Mouse (Mus musculus) MEL (cell line): ENCODE measurements around the gene Hcn3. TPM values are rescaled to one million over a fixed set of nuclear protein-coding genes. Genes with fewer than 3 reads are reported as not detected.
A peak's percentile ranks its signal among the peaks of the same experiment; 100 is the strongest.

Experiments used
- DNase-seq: peaks from one replicate; pipeline ENCODE4 v3.0.0; 2011; ENCODE audit warnings: low read depth, low spot score
- H3K27ac ChIP-seq: 2 replicates; pipeline ENCODE4 v1.5.1; 2012; ENCODE audit warnings: low read depth, mild to moderate bottlenecking, control low read depth, low read length, moderate library complexity; ENCODE audit not compliant: control insufficient read depth
- H3K27me3 ChIP-seq, 2 experiments: fragments of 150-350 bp in 1 of 2; sonication (generic) in 1 of 2; 2 replicates each; pipeline ENCODE4 v1.6.1; 2012; ENCODE audit warnings: low read length in 2 of 2, mild to moderate bottlenecking in 2 of 2, improper control_type of control experiment in 1 of 2, moderate library complexity in 1 of 2; ENCODE audit not compliant: insufficient read depth in 2 of 2, control insufficient read depth in 1 of 2
- H3K36me3 ChIP-seq, 2 experiments: 2 replicates each; pipeline ENCODE4 v1.6.1; 2012 to 2014; ENCODE audit warnings: low read length in 2 of 2, improper control_type of control experiment in 1 of 2, inconsistent platforms in 1 of 2, mild to moderate bottlenecking in 1 of 2; ENCODE audit not compliant: insufficient read depth in 2 of 2, control insufficient read depth in 1 of 2
- H3K4me1 ChIP-seq, 2 experiments: fragments of 150-350 bp in 1 of 2; sonication (generic) in 1 of 2; 2 replicates each; pipeline ENCODE4 v1.6.1; 2012; ENCODE audit warnings: low read length in 2 of 2, improper control_type of control experiment in 1 of 2, mild to moderate bottlenecking in 1 of 2; ENCODE audit not compliant: insufficient read depth in 2 of 2, control insufficient read depth in 1 of 2
- H3K4me3 ChIP-seq, 2 experiments: fragments of 150-350 bp in 1 of 2; sonication (generic) in 1 of 2; 2 replicates each; pipeline ENCODE4 v1.5.1; 2012; ENCODE audit warnings: low read depth in 2 of 2, low read length in 2 of 2, mild to moderate bottlenecking in 2 of 2, moderate library complexity in 2 of 2, control low read depth in 1 of 2, improper control_type of control experiment in 1 of 2; ENCODE audit not compliant: control insufficient read depth in 1 of 2, insufficient read depth in 1 of 2
- H3K79me2 ChIP-seq: 2 replicates; pipeline ENCODE4 v1.6.1; 2012; ENCODE audit warnings: mild to moderate bottlenecking, low read length, moderate library complexity; ENCODE audit not compliant: control insufficient read depth, poor library complexity, insufficient read depth
- H3K9ac ChIP-seq: 2 replicates; pipeline ENCODE4 v1.6.1; 2012; ENCODE audit warnings: low read depth, mild to moderate bottlenecking, control low read depth, low read length, moderate library complexity; ENCODE audit not compliant: control insufficient read depth, poor library complexity, severe bottlenecking
- H3K9me3 ChIP-seq: fragments of 150-350 bp; sonication (generic); replicated peaks from 2 replicates; pipeline ENCODE4 v1.6.1; 2012; ENCODE audit warnings: mild to moderate bottlenecking, low read length, improper control_type of control experiment, moderate library complexity; ENCODE audit not compliant: insufficient read depth
- BHLHE40 ChIP-seq: IDR thresholded peaks from 2 replicates; pipeline ENCODE4 v1.6.1; 2012; ENCODE audit warnings: low read depth, mild to moderate bottlenecking, inconsistent platforms, low read length, improper control_type of control experiment, borderline replicate concordance
- CHD1 ChIP-seq: IDR thresholded peaks from 2 replicates; pipeline ENCODE4 v1.6.1; 2012; ENCODE audit warnings: low read depth, mild to moderate bottlenecking, inconsistent platforms, low read length, improper control_type of control experiment
- CHD2 ChIP-seq: IDR thresholded peaks from 2 replicates; pipeline ENCODE4 v1.6.1; 2011; ENCODE audit warnings: low read length, improper control_type of control experiment
- ELF1 ChIP-seq: IDR thresholded peaks from 2 replicates; pipeline ENCODE4 v1.6.1; 2014; ENCODE audit warnings: low read depth, mild to moderate bottlenecking, inconsistent platforms, low read length, improper control_type of control experiment, moderate library complexity
- ETS1 ChIP-seq: IDR thresholded peaks from 2 replicates; pipeline ENCODE4 v1.6.1; 2012; ENCODE audit warnings: low read depth, mild to moderate bottlenecking, inconsistent platforms, low read length, improper control_type of control experiment, moderate library complexity
- GATA1 ChIP-seq: IDR thresholded peaks from 2 replicates; pipeline ENCODE4 v1.6.1; 2011; ENCODE audit warnings: low read depth, low read length, improper control_type of control experiment
- HCFC1 ChIP-seq: IDR thresholded peaks from 2 replicates; pipeline ENCODE4 v1.6.1; 2012; ENCODE audit warnings: low read depth, mild to moderate bottlenecking, inconsistent platforms, low read length, improper control_type of control experiment, moderate library complexity
- KAT2A ChIP-seq: conservative IDR thresholded peaks from 2 replicates; pipeline ENCODE4 v1.6.1; 2012; ENCODE audit warnings: low read depth, low read length, improper control_type of control experiment, inconsistent platforms
- MAX ChIP-seq: IDR thresholded peaks from 2 replicates; pipeline ENCODE4 v1.6.1; 2011; ENCODE audit warnings: low read length, improper control_type of control experiment
- MAZ ChIP-seq: IDR thresholded peaks from 2 replicates; pipeline ENCODE4 v1.6.1; 2012; ENCODE audit warnings: low read depth, mild to moderate bottlenecking, inconsistent platforms, low read length, improper control_type of control experiment
- MXI1 ChIP-seq: IDR thresholded peaks from 2 replicates; pipeline ENCODE4 v1.6.1; 2011; ENCODE audit warnings: mild to moderate bottlenecking, low read depth, low read length, improper control_type of control experiment
- MYC ChIP-seq: IDR thresholded peaks from 2 replicates; pipeline ENCODE4 v1.6.1; 2011; ENCODE audit warnings: low read depth, mild to moderate bottlenecking, low read length, improper control_type of control experiment, moderate library complexity
- NELFE ChIP-seq: IDR thresholded peaks from 2 replicates; pipeline ENCODE4 v1.6.1; 2011; ENCODE audit warnings: low read depth, low read length, improper control_type of control experiment
- NRF1 ChIP-seq: IDR thresholded peaks from 2 replicates; pipeline ENCODE4 v1.6.1; 2014; ENCODE audit warnings: low read depth, mild to moderate bottlenecking, inconsistent platforms, low read length, improper control_type of control experiment, moderate library complexity; ENCODE audit not compliant: poor library complexity, insufficient read depth, severe bottlenecking
- POLR2A ChIP-seq, 2 experiments: IDR thresholded peaks; 2 replicates each; pipeline ENCODE4 v1.6.1; 2011 to 2012; ENCODE audit warnings: low read length in 2 of 2, mild to moderate bottlenecking in 2 of 2, control low read depth in 1 of 2, improper control_type of control experiment in 1 of 2, low read depth in 1 of 2, moderate library complexity in 1 of 2; ENCODE audit not compliant: control insufficient read depth in 1 of 2, insufficient read depth in 1 of 2, poor library complexity in 1 of 2
- POLR2AphosphoS2 ChIP-seq: IDR thresholded peaks from 2 replicates; pipeline ENCODE4 v1.6.1; 2011; ENCODE audit warnings: low read length, improper control_type of control experiment
- POLR2AphosphoS5 ChIP-seq: IDR thresholded peaks from 2 replicates; pipeline ENCODE4 v1.6.1; 2012; ENCODE audit warnings: low read depth, borderline replicate concordance, mild to moderate bottlenecking, inconsistent platforms, low read length, moderate library complexity, mixed read lengths
- RCOR1 ChIP-seq: IDR thresholded peaks from 2 replicates; pipeline ENCODE4 v1.6.1; 2012; ENCODE audit warnings: low read depth, mild to moderate bottlenecking, inconsistent platforms, low read length, improper control_type of control experiment
- SIN3A ChIP-seq: IDR thresholded peaks from 2 replicates; pipeline ENCODE4 v1.6.1; 2012; ENCODE audit warnings: low read length, improper control_type of control experiment, inconsistent platforms
- TAL1 ChIP-seq: IDR thresholded peaks from 2 replicates; pipeline ENCODE4 v1.6.1; 2012; ENCODE audit warnings: mild to moderate bottlenecking, inconsistent platforms, low read length, moderate library complexity, mixed read lengths
- TBP ChIP-seq: IDR thresholded peaks from 2 replicates; pipeline ENCODE4 v1.8.0; 2011; ENCODE audit warnings: low read depth, low read length, improper control_type of control experiment
- TCF12 ChIP-seq: IDR thresholded peaks from 2 replicates; pipeline ENCODE4 v1.6.1; 2014; ENCODE audit warnings: low read depth, mild to moderate bottlenecking, inconsistent platforms, low read length, improper control_type of control experiment, moderate library complexity
- UBTF ChIP-seq: IDR thresholded peaks from 2 replicates; pipeline ENCODE4 v1.6.1; 2012; ENCODE audit warnings: low read depth, mild to moderate bottlenecking, inconsistent platforms, low read length, improper control_type of control experiment, moderate library complexity, borderline replicate concordance; ENCODE audit not compliant: insufficient read depth
- USF1 ChIP-seq: IDR thresholded peaks from 2 replicates; pipeline ENCODE4 v1.6.1; 2014; ENCODE audit warnings: low read depth, mild to moderate bottlenecking, inconsistent platforms, low read length, improper control_type of control experiment, moderate library complexity
- USF2 ChIP-seq, 2 experiments: IDR thresholded peaks; 2 replicates each; pipeline ENCODE4 v1.6.1; 2011 to 2012; ENCODE audit warnings: improper control_type of control experiment in 2 of 2, low read length in 2 of 2, borderline replicate concordance in 1 of 2, inconsistent platforms in 1 of 2, low read depth in 1 of 2, mild to moderate bottlenecking in 1 of 2; ENCODE audit not compliant: insufficient read depth in 1 of 2
- ZC3H11A ChIP-seq: IDR thresholded peaks from 2 replicates; pipeline ENCODE4 v1.6.1; 2012; ENCODE audit warnings: low read depth, mild to moderate bottlenecking, inconsistent platforms, low read length, improper control_type of control experiment
- ZKSCAN1 ChIP-seq: IDR thresholded peaks from 2 replicates; pipeline ENCODE4 v1.6.1; 2012; ENCODE audit warnings: low read depth, mild to moderate bottlenecking, inconsistent platforms, low read length, improper control_type of control experiment, moderate library complexity
- ZMIZ1 ChIP-seq: IDR thresholded peaks from 2 replicates; pipeline ENCODE4 v1.6.1; 2012; ENCODE audit warnings: low read depth, mild to moderate bottlenecking, inconsistent platforms, low read length, improper control_type of control experiment, moderate library complexity
- ZNF384 ChIP-seq: IDR thresholded peaks from 2 replicates; pipeline ENCODE4 v1.6.1; 2012; ENCODE audit warnings: low read depth, mild to moderate bottlenecking, inconsistent platforms, low read length, improper control_type of control experiment
- polyA plus RNA-seq, 2 experiments: library from polyadenylated mRNA; stranded (reverse) in 1 of 2; unstranded in 1 of 2; fragments of >175 nt in 1 of 2; fragments of >200 nt in 1 of 2; gene quantifications; 2 replicates each; pipeline versions ENCODE4 v1.2.1 to v1.2.4; 2012; ENCODE audit warnings: low replicate concordance in 2 of 2, low read depth in 1 of 2; ENCODE audit not compliant: insufficient read length in 2 of 2, insufficient read depth in 1 of 2, missing spikeins in 1 of 2
- total RNA-seq: library from RNA; depleted of rRNA; stranded (reverse); fragments of 300-350 nt; gene quantifications from 2 replicates; pipeline ENCODE4 v1.2.3, GENCODE M21; 2012

Gene Hcn3
- total and polyA plus RNA-seq, 3 experiments, result 4.0 to 7.4 TPM; not detected in 1

DNA sequence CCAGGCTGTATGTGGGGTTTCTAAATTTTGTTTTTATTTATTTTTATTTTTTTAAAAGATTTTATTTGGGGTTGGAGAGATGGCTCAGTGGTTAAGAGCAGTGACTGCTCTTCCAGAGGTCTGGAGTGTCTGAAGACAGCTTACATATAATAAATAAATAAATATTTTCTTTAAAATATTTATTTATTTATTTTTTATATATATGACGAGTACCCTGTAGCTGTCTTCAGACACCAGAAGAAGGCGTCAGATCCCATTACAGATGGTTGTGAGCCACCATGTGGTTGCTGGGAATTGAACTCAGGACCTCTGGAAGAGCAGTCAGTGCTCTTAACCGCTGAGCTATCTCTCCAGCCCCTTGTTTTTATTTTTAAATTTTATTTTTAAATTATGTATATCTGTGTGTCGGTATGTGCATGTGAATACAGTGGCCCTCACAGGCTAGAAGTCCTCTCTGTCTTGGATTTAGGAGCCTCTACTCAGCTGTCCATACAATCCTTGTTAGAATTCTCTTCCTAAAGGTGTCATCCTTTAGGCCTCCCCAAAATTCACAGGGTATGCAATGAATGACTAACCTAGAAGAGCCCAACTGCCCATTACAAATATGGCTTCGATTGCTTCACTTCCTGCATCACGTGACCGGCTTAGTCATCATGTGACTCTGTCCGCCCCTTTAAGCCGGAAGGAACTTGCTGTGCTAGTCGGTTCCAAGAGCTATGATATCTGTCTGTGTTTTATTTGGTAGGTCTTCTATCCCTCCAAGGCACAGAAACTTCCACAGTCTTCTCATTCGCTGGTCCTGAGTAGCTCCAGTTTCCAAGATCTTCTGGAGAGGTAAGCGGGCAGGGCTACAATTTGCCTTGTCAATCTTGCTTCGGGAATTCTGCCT, 42.5 kb upstream of the Hcn3 start, which contains the start of gene Gba:
Gene Gba (plus strand): TSS at position 676 of the 889 bp plus-strand sequence.
- H3K9ac ChIP-seq, result peak within 1 kb of the TSS; percentile 86
- TF ChIP-seq POLR2A (IDR thresholded peaks at IDR 0.05; ENCODE audit: control insufficient read depth in 1 of 2, insufficient read depth in 1 of 2, low read depth in 1 of 2, low read length in 2 of 2, poor library complexity in 1 of 2) (peak in 1 of 2 experiments; percentile 81; a peak in 2 of 4 replicates), NRF1 (peak; percentile 43; the same call in 1 of the 2 replicates), TBP (peak; percentile 70), MYC (peak; percentile 92), ETS1 (peak; percentile 83), ZKSCAN1 (no peak), POLR2AphosphoS2 (peak; percentile 64; the same call in 1 of the 2 replicates), CHD2 (no peak), POLR2AphosphoS5 (no peak), ZC3H11A (no peak), GATA1 (peak; percentile 31; the same call in 1 of the 2 replicates), HCFC1 (peak; percentile 99), NELFE (peak; percentile 81), USF2 (IDR thresholded peaks at IDR 0.05; ENCODE audit: borderline replicate concordance in 1 of 2, insufficient read depth in 1 of 2, low read depth in 1 of 2, low read length in 2 of 2) (peak; percentile 100), BHLHE40 (peak; percentile 80; the same call in 1 of the 2 replicates), RCOR1 (peak; percentile 64), SIN3A (peak; percentile 100), KAT2A (peak; percentile 91), USF1 (peak; percentile 99), UBTF (no peak), MXI1 (peak; percentile 88), ZMIZ1 (0 out of 2 replicates have a peak, but pooled peaks have one; percentile 54), MAZ (0 out of 2 replicates have a peak, but pooled peaks have one; percentile 33), CHD1 (no peak), MAX (peak; percentile 99), ELF1 (peak; percentile 100), TAL1 (no peak), TCF12 (peak; percentile 57), ZNF384 (peak; percentile 70; the same call in 1 of the 2 replicates)
- TF ChIP-seq, all 39 proteins: peak for 22
- peaks cover 0 to 8% of the 10 kb centered on the region in 2 experiments; a peak in 2 of 4 replicates for H3K36me3 ChIP-seq
- peaks cover 6% of the 10 kb centered on the region for H3K79me2 ChIP-seq
- peaks cover 0 to 5% of the 10 kb centered on the region in 2 experiments; a peak in 2 of 4 replicates for H3K4me1 ChIP-seq
- peak; percentile 99 for DNase-seq
- H3K27ac ChIP-seq, result peak within 1 kb of the TSS; percentile 86
- peak within 1 kb of the TSS; percentile 71 to 85 for H3K4me3 ChIP-seq
- no peaks in the 10 kb centered on the region for H3K9me3 ChIP-seq
- H3K27me3 ChIP-seq, result no peaks in the 10 kb centered on the region
